Mouse (Mus musculus) embryonic facial prominence, embryonic 13.5 days (tissue): ENCODE measurements around the gene Wdr35. TPM values are rescaled to one million over a fixed set of nuclear protein-coding genes. Genes with fewer than 3 reads are reported as not detected.

Experiments
- ATAC-seq: fragments of 200-750 bp; cut with Nextera tagmentation; 2 replicates; pipeline ENCODE4 v1.8.0; 2017; ENCODE audit warnings: low read depth; ENCODE audit not compliant: insufficient number of reproducible peaks, insufficient read depth, low FRiP score, low TSS enrichment
- H3K27ac ChIP-seq: fragments of 300-500 bp; sonication (generic); 2 replicates; pipeline ENCODE4 v1.5.1; 2015; ENCODE audit warnings: moderate library complexity, mild to moderate bottlenecking, inconsistent platforms
- H3K27me3 ChIP-seq: fragments of 300-500 bp; sonication (generic); 2 replicates; pipeline ENCODE4 v1.6.1; 2015; ENCODE audit warnings: mild to moderate bottlenecking, inconsistent platforms
- H3K36me3 ChIP-seq: fragments of 300-500 bp; sonication (generic); 2 replicates; pipeline ENCODE4 v1.6.1; 2015; ENCODE audit warnings: mild to moderate bottlenecking, inconsistent platforms
- H3K4me1 ChIP-seq: fragments of 300-500 bp; sonication (generic); 2 replicates; pipeline ENCODE4 v1.6.1; 2015; ENCODE audit warnings: inconsistent platforms
- H3K4me2 ChIP-seq: fragments of 300-500 bp; sonication (generic); 2 replicates; pipeline ENCODE4 v1.6.1; 2015; ENCODE audit warnings: moderate library complexity, mild to moderate bottlenecking, inconsistent platforms
- H3K4me3 ChIP-seq: fragments of 300-500 bp; sonication (generic); 2 replicates; pipeline ENCODE4 v1.5.1; 2015; ENCODE audit warnings: mild to moderate bottlenecking, inconsistent platforms
- H3K9ac ChIP-seq: fragments of 300-500 bp; sonication (generic); 2 replicates; pipeline ENCODE4 v1.6.1; 2015; ENCODE audit warnings: mild to moderate bottlenecking, inconsistent platforms
- H3K9me3 ChIP-seq: fragments of 300-500 bp; sonication (generic); 2 replicates; pipeline ENCODE4 v1.6.1; 2016; ENCODE audit warnings: inconsistent platforms
- WGBS: fragments of 180-500 bp; shearing (Covaris S2); methylation state at CpG from one replicate; pipeline ENCODE4 v1.1.7; 2015; ENCODE audit warnings: mixed read lengths; 5-methylcytosine and 5-hydroxymethylcytosine counted together
- polyA plus RNA-seq: library from polyadenylated mRNA; unstranded; fragments of >200 nt; fragmentation: Nextera tagmentation; extraction: Ambion mirVana; gene quantifications from 2 replicates; pipeline ENCODE4 v1.2.1, GENCODE M21; 2015

The Wdr35 gene
- polyA plus RNA-seq, 1 experiment from 2014 or later, result 22.6 TPM

- Histone ChIP-seq H3K27me3 (no peaks in the 10 kb centered on the region), H3K4me2 (no peak overlapping the region), H3K9ac (no peak overlapping the region), H3K4me1 (0 out of 2 replicates have a peak, but pooled peaks cover 6% of the 10 kb centered on the region), H3K4me3 (no peak overlapping the region), H3K36me3 (0 out of 2 replicates have a peak, but pooled peaks cover 2% of the 10 kb centered on the region), H3K9me3 (no peaks in the 10 kb centered on the region), H3K27ac (no peak overlapping the region)
- no peak for ATAC-seq
These were observed 59.4 kb downstream of the Wdr35 start for GRCm38 (mm10) chr12:9033140-9033539.

GRCm38 (mm10) chr12:9036409-9036808, 62.7 kb downstream of the Wdr35 start:
- ATAC-seq, result no peak
- Histone ChIP-seq H3K36me3 (no peaks in the 10 kb centered on the region), H3K27me3 (no peaks in the 10 kb centered on the region), H3K27ac (no peak overlapping the region), H3K9me3 (no peaks in the 10 kb centered on the region), H3K9ac (no peak overlapping the region), H3K4me1 (peaks cover 11% of the 10 kb centered on the region), H3K4me2 (no peak overlapping the region), H3K4me3 (no peak overlapping the region)
- 81% methylated on average over 9 of the region's 9 CpGs for WGBS

GRCm38 (mm10) chr12:9040177-9040576, 66.5 kb downstream of the Wdr35 start:
- no peak overlapping the region for H3K27ac ChIP-seq
- peaks cover 11% of the 10 kb centered on the region for H3K4me1 ChIP-seq
- no peaks in the 10 kb centered on the region for H3K9me3 ChIP-seq
- WGBS, result 75% methylated on average over 5 of the region's 5 CpGs
- no peak overlapping the region for H3K4me3 ChIP-seq
- no peak overlapping the region for H3K4me2 ChIP-seq
- H3K9ac ChIP-seq, result no peak overlapping the region
- H3K27me3 ChIP-seq, result no peaks in the 10 kb centered on the region
- H3K36me3 ChIP-seq, result peaks cover 9% of the 10 kb centered on the region
- no peak for ATAC-seq

GRCm38 (mm10) chr12:9040686-9041085, 67.0 kb downstream of the Wdr35 start:
- Histone ChIP-seq H3K27ac (no peak overlapping the region), H3K9me3 (no peaks in the 10 kb centered on the region), H3K4me1 (peaks cover 11% of the 10 kb centered on the region), H3K36me3 (peaks cover 11% of the 10 kb centered on the region), H3K4me3 (no peak overlapping the region), H3K9ac (no peak overlapping the region), H3K27me3 (no peaks in the 10 kb centered on the region), H3K4me2 (no peak overlapping the region)
- 51% methylated on average over 7 of the region's 7 CpGs for WGBS
- ATAC-seq, result no peak

DNA sequence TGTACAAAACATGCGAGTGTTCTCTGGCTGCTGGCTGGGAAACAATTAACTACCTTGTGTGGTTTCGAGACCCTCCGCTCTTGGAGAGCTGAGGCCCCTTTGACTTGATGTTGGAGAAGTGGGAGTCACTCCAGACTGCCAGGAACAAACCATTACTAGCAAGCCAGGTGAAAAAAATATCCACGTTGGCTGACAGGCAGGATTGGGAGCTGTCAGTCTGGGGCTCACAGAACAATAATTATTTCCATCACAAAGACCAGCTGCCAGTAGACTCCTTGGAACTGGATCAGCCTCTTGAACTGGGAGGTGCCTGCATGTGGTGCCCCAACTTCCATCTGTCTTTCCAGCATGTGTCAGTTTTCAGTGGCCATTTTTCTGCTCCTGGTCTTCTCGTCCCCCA, 68.6 kb downstream of the Wdr35 start:
- no peak for ATAC-seq
- Histone ChIP-seq H3K9ac (no peak overlapping the region), H3K4me1 (peaks cover 11% of the 10 kb centered on the region), H3K9me3 (no peaks in the 10 kb centered on the region), H3K4me3 (no peak overlapping the region), H3K36me3 (peaks cover 12% of the 10 kb centered on the region), H3K4me2 (no peak overlapping the region), H3K27ac (no peak overlapping the region), H3K27me3 (no peaks in the 10 kb centered on the region)
- 75% methylated on average over 5 of the region's 5 CpGs for WGBS

GRCm38 (mm10) chr12:9042759-9043158, 69.1 kb downstream of the Wdr35 start:
- Histone ChIP-seq H3K4me3 (no peak overlapping the region), H3K9ac (no peak overlapping the region), H3K4me1 (peaks cover 11% of the 10 kb centered on the region), H3K27me3 (no peaks in the 10 kb centered on the region), H3K27ac (no peak overlapping the region), H3K4me2 (no peak overlapping the region), H3K36me3 (peaks cover 12% of the 10 kb centered on the region), H3K9me3 (no peaks in the 10 kb centered on the region)
- no peak; the same call in 1 of the 2 replicates for ATAC-seq
- WGBS, result 87% methylated on average over 3 of the region's 3 CpGs

DNA sequence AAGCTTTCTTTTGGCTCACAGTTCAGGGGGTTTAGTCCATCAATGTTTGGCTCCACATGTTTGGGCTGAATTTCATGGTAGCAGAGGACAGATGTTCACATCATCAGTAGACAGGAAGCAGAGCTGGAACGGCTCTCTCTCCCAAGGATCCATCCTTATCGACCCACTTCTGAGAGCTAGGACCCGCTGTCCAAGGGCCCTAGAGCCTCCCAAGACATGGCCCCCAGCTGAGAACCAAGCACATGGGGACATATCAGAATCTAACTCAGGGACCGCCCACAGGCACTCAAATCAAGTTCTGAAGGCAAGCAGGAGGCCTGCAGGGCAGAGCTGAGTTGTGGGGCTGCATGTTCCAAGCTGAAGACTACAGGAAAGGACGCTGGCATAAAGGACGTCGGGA, 71.0 kb downstream of the Wdr35 start:
- 93% methylated on average over 7 of the region's 7 CpGs for WGBS
- H3K4me1 ChIP-seq, result peaks cover 11% of the 10 kb centered on the region
- peaks cover 12% of the 10 kb centered on the region for H3K36me3 ChIP-seq
- no peak overlapping the region for H3K4me3 ChIP-seq
- no peak for ATAC-seq
- no peaks in the 10 kb centered on the region for H3K9me3 ChIP-seq
- no peaks in the 10 kb centered on the region for H3K27me3 ChIP-seq
- H3K27ac ChIP-seq, result no peak overlapping the region
- no peak overlapping the region for H3K9ac ChIP-seq
- no peak overlapping the region for H3K4me2 ChIP-seq

DNA sequence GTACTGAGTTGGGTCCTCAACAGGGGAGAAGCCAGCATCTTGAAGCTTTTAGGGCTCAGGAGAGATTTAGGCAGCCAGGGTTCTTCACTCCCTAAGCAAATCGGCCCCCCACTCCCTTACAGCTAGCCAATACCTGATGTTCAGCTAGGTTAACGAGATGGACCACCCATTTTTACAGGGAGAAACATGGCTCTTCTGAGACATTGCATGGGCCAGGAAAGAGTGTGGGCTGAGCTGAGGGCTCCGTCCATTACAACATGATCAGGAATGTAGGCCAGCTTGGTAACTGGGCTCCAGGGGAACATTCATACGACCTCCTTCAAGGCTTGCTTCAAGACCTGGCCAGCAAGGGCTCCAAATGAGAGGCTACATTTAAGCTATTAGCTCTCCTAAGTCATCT, 73.0 kb downstream of the Wdr35 start:
- Histone ChIP-seq H3K27ac (no peak overlapping the region), H3K4me3 (no peak overlapping the region), H3K36me3 (peaks cover 12% of the 10 kb centered on the region), H3K4me1 (peaks cover 4% of the 10 kb centered on the region; the same call in 1 of the 2 replicates), H3K27me3 (peaks cover 5% of the 10 kb centered on the region; the same call in 1 of the 2 replicates), H3K9ac (no peak overlapping the region), H3K9me3 (no peaks in the 10 kb centered on the region), H3K4me2 (no peak overlapping the region)
- no peak for ATAC-seq
- WGBS, result 84% methylated on average over 4 of the region's 4 CpGs

DNA sequence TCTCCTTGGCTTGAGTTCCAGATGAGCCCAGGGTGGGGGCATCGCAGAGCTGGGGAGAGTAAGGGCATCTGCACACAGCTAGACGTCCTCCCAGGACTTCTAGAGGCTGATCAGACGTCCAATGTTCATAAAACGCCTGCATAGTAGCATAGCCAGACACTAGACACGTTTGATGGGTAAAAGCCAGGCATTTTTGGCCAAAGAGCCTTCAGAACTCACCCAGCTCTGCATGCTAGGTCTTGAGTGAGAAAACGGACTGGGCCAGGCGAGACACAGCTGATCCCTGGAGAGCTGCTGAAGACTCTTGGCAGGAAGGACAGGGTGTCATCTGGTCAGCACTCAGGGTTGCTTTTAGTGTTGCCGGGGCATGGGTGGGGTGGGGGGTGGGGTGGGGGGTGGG, 74.4 kb downstream of the Wdr35 start:
- H3K4me1 ChIP-seq, result peaks cover 4% of the 10 kb centered on the region; the same call in 1 of the 2 replicates
- H3K27ac ChIP-seq, result no peak overlapping the region
- ATAC-seq, result no peak
- H3K4me3 ChIP-seq, result no peak overlapping the region
- no peak overlapping the region for H3K9ac ChIP-seq
- H3K27me3 ChIP-seq, result peaks cover 5% of the 10 kb centered on the region; the same call in 1 of the 2 replicates
- H3K36me3 ChIP-seq, result peaks cover 12% of the 10 kb centered on the region
- WGBS, result 77% methylated on average over 8 of the region's 8 CpGs
- H3K9me3 ChIP-seq, result no peaks in the 10 kb centered on the region
- no peak overlapping the region for H3K4me2 ChIP-seq

DNA sequence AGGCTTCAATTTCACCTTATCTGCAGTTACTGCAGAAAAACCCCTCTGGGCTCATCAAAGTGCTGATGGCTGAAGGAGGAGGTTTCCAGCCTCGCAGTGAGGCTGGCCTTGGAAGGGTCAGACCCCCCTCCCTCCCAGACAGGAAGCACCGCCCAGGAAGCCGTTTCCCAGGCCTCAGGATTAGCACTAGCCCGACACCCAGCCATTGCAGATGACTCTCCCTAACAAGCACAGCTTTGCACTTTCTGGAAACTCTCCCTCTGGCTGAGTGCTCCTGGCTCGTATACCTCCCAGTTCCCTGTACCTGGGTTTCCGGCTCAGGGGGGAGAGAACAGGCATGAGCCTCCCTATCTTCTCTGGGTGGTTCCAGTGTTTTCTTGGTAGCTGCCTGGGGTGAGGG, 77.1 kb downstream of the Wdr35 start:
- H3K36me3 ChIP-seq, result no peaks in the 10 kb centered on the region
- H3K9ac ChIP-seq, result no peak overlapping the region

GRCm38 (mm10) chr12:9052075-9052829, 78.6 kb downstream of the Wdr35 start:
- no peak overlapping the region for H3K27ac ChIP-seq
- H3K9me3 ChIP-seq, result no peaks in the 10 kb centered on the region
- no peak overlapping the region for H3K9ac ChIP-seq
- H3K4me1 ChIP-seq, result peaks cover 22% of the 10 kb centered on the region; the same call in 1 of the 2 replicates
- no peaks in the 10 kb centered on the region for H3K36me3 ChIP-seq
- H3K27me3 ChIP-seq, result peaks cover 5% of the 10 kb centered on the region; the same call in 1 of the 2 replicates
- no peak overlapping the region for H3K4me2 ChIP-seq
- 55% methylated on average over 8 of the region's 8 CpGs for WGBS
- H3K4me3 ChIP-seq, result no peak overlapping the region
- ATAC-seq, result 0 out of 2 replicates have a peak, but pooled peaks have one; percentile 56

More for the DNA sequence above, 77.1 kb downstream of the Wdr35 start:
- 26% methylated on average over 6 of the region's 6 CpGs for WGBS
- H3K4me3 ChIP-seq, result no peak overlapping the region
- peaks cover 22% of the 10 kb centered on the region; the same call in 1 of the 2 replicates for H3K4me1 ChIP-seq
- ATAC-seq, result no peak
- H3K9me3 ChIP-seq, result no peaks in the 10 kb centered on the region
- H3K27ac ChIP-seq, result no peak overlapping the region
- no peak overlapping the region for H3K4me2 ChIP-seq
- H3K27me3 ChIP-seq, result peaks cover 5% of the 10 kb centered on the region; the same call in 1 of the 2 replicates

GRCm38 (mm10) chr12:9053345-9053744, 79.7 kb downstream of the Wdr35 start:
- Histone ChIP-seq H3K27ac (no peak overlapping the region), H3K9ac (0 out of 2 replicates have a peak overlapping the region, but pooled peaks have one; percentile 8), H3K4me2 (no peak overlapping the region), H3K4me1 (peaks cover 22% of the 10 kb centered on the region; the same call in 1 of the 2 replicates), H3K27me3 (peaks cover 5% of the 10 kb centered on the region; the same call in 1 of the 2 replicates), H3K36me3 (no peaks in the 10 kb centered on the region), H3K9me3 (no peaks in the 10 kb centered on the region), H3K4me3 (no peak overlapping the region)
- 46% methylated on average over 7 of the region's 7 CpGs for WGBS
- ATAC-seq, result no peak; the same call in 1 of the 2 replicates
